29 mouse cellular contexts compared by ENCODE assay signal in the genomic region with DNA sequence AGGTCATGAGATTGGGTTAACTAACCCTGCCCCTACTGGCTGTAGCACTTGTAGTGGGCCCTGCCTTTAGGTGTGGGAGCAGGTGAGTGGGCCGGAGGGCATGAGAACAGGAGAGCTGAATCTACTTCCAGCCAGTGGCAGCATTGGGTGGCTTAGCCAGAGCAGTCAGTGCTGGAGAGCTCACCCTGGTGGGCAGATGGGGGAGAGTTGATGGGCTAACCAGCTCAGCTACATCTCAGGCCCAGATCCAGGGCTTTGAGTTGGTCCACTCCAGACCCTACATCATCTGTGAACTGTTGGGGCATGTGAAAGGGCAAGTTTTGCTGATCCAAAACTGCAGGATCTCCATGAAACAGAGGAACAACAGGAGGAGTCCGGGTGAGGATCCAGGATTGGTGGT. TPM values are rescaled to one million over a fixed set of nuclear protein-coding genes. Genes with fewer than 3 reads are reported as not detected.
DNase-seq lines count a peak whose midpoint lies in the region; ATAC-seq and TF ChIP-seq lines count a peak whose summit lies in the region.
"Had no signal": no experiment of that assay in that cellular context is flagged by ENCODE, and none has a peak within 500 bp of the region (broad histone marks: within the 10 kb centered on the region; RNA-seq: fewer than 3 reads in every experiment).

No protein-coding gene starts in this region.

- no peak overlapping the region for H3K9ac ChIP-seq in heart, embryonic 11.5 days (ENCODE audit: low read depth, low read length)
- H3K9ac ChIP-seq in heart, adult 2 months (ENCODE audit: low read depth, low read length) = no peak overlapping the region
- H3K9ac ChIP-seq in lung, embryonic 14.5 days = no peak overlapping the region
- no peak overlapping the region for H3K9ac ChIP-seq in ES-Bruce4 (ENCODE audit: low read depth, poor library complexity, severe bottlenecking)
- H3K9ac ChIP-seq: forebrain, embryonic 13.5 days; liver, embryonic 15.5 days; midbrain, embryonic 12.5 days had no signal

- no peak for TF ChIP-seq EP300 in heart, adult 2 months (IDR thresholded peaks at IDR 0.05; ENCODE audit: insufficient read depth, low read depth, low read length)
- no peak for TF ChIP-seq EP300 in ES-Bruce4 (IDR thresholded peaks at IDR 0.05; ENCODE audit: insufficient read depth, low read depth, low read length)

- H3K36me3 ChIP-seq in heart, embryonic 11.5 days (ENCODE audit: control insufficient read depth, insufficient read depth, low read length) = no peaks in the 10 kb centered on the region
- H3K36me3 ChIP-seq in heart, adult 2 months (ENCODE audit: control insufficient read depth, insufficient read depth, low read length) = no peaks in the 10 kb centered on the region
- no peaks in the 10 kb centered on the region for H3K36me3 ChIP-seq in lung, embryonic 14.5 days (ENCODE audit: insufficient read depth)
- H3K36me3 ChIP-seq in ES-Bruce4 (ENCODE audit: control insufficient read depth, insufficient read depth, low read length, poor library complexity, severe bottlenecking) = no peaks in the 10 kb centered on the region
- H3K36me3 ChIP-seq: liver, embryonic 15.5 days; midbrain, embryonic 12.5 days had no signal

- WGBS in heart, embryonic 11.5 days (ENCODE audit: insufficient replicate concordance) = 83% methylated on average over 2 of the region's 2 CpGs
- WGBS in heart, adult 2 months = 98% methylated on average over 2 of the region's 2 CpGs
- 78% methylated on average over 2 of the region's 2 CpGs for WGBS in lung, embryonic 14.5 days

- no peak overlapping the region for H3K4me2 ChIP-seq in heart, embryonic 11.5 days
- no peak overlapping the region for H3K4me2 ChIP-seq in lung, embryonic 14.5 days
- H3K4me2 ChIP-seq: forebrain, embryonic 13.5 days; liver, embryonic 15.5 days; midbrain, embryonic 12.5 days had no signal

- H3K4me3 ChIP-seq in heart, embryonic 11.5 days (ENCODE audit: low read depth, low read length) = no peak overlapping the region
- H3K4me3 ChIP-seq in heart, adult 2 months = no peak overlapping the region
- H3K4me3 ChIP-seq in lung, embryonic 14.5 days (ENCODE audit: low read depth, low read length) = no peak overlapping the region
- H3K4me3 ChIP-seq in ES-Bruce4 (ENCODE audit: low read depth, low read length) = no peak overlapping the region
- H3K4me3 ChIP-seq: forebrain, embryonic 13.5 days; liver, embryonic 15.5 days; midbrain, embryonic 12.5 days had no signal

- no peaks in the 10 kb centered on the region for H3K79me2 ChIP-seq in heart, adult 2 months (replicated peaks; ENCODE audit: control insufficient read depth, insufficient read depth, low read length)

- TF ChIP-seq POLR2A in heart, adult 2 months (IDR thresholded peaks at IDR 0.05; ENCODE audit: insufficient read depth, low read depth, low read length) = no peak
- no peak for TF ChIP-seq POLR2A in ES-Bruce4 (IDR thresholded peaks at IDR 0.05; ENCODE audit: insufficient read depth, low read length)

- no peaks in the 10 kb centered on the region for H3K4me1 ChIP-seq in heart, embryonic 11.5 days (ENCODE audit: control insufficient read depth, insufficient read depth, low read length)
- H3K4me1 ChIP-seq in heart, adult 2 months (ENCODE audit: control insufficient read depth, insufficient read depth, low read length) = no peaks in the 10 kb centered on the region
- H3K4me1 ChIP-seq in lung, embryonic 14.5 days (ENCODE audit: insufficient read depth) = peaks cover 11% of the 10 kb centered on the region; the same call in 1 of the 2 replicates
- no peaks in the 10 kb centered on the region for H3K4me1 ChIP-seq in ES-Bruce4 (ENCODE audit: control insufficient read depth, insufficient read depth, low read length)
- H3K4me1 ChIP-seq: liver, embryonic 15.5 days had no signal

- no peak for TF ChIP-seq CTCF in heart, adult 2 months (IDR thresholded peaks at IDR 0.05)
- TF ChIP-seq CTCF in lung, embryonic 14.5 days (IDR thresholded peaks at IDR 0.05; ENCODE audit: low read depth) = peak; percentile 17; the same call in 1 of the 2 replicates
- TF ChIP-seq CTCF in ES-Bruce4 (IDR thresholded peaks at IDR 0.05; ENCODE audit: low read depth, low read length) = peak; percentile 24

- no peaks in the 10 kb centered on the region for H3K27me3 ChIP-seq in heart, embryonic 11.5 days (ENCODE audit: control insufficient read depth, insufficient read depth, low read length)
- H3K27me3 ChIP-seq in heart, adult 2 months (ENCODE audit: control insufficient read depth, insufficient read depth, low read length) = no peaks in the 10 kb centered on the region
- no peaks in the 10 kb centered on the region for H3K27me3 ChIP-seq in lung, embryonic 14.5 days (ENCODE audit: insufficient read depth, low read length)
- no peaks in the 10 kb centered on the region for H3K27me3 ChIP-seq in ES-Bruce4 (ENCODE audit: control insufficient read depth, insufficient read depth, low read length, poor library complexity, severe bottlenecking)
- H3K27me3 ChIP-seq: forebrain, embryonic 13.5 days; liver, embryonic 15.5 days; midbrain, embryonic 12.5 days; Patski had no signal

- peak; percentile 57; the same call in 1 of the 2 replicates for ATAC-seq in heart, embryonic 11.5 days (replicated peaks; ENCODE audit: insufficient number of reproducible peaks, low FRiP score, low TSS enrichment)
- ATAC-seq in lung, embryonic 14.5 days (ENCODE audit: insufficient read depth) = no peak
- ATAC-seq: forebrain, embryonic 13.5 days; hindbrain, embryonic 16.5 days; Patski had no signal

- intact Hi-C loops in heart, adult 2 months (cut with DNase I) = no loop called here

- DNase-seq in heart, adult 2 months = no peak
- no peak for DNase-seq in lung, embryonic 14.5 days
- DNase-seq in lung, postnatal 14 days = no peak
- peak; percentile 9 for DNase-seq in ZHBTc4 (ENCODE audit: low read depth, low spot score)
- no peak for DNase-seq in urinary bladder, adult 2 months (ENCODE audit: low spot score)
- no peak for DNase-seq in retina, embryonic 14.5 days (ENCODE audit: low spot score)
- DNase-seq: adrenal gland, postnatal 14 days; B cell, adult 2 months; cerebellum, postnatal 36 days; gastrocnemius, postnatal 25 days; heart, adult 11 months; heart, postnatal 14 days; kidney, adult 8-10 months; kidney, postnatal 4 days; layer of hippocampus, postnatal 36 days; left cerebral cortex, postnatal 4 days; lung, postnatal 10 days; right cerebral cortex, postnatal 25 days; thymus, adult 18-20 months had no signal

- H3K27ac ChIP-seq in heart, embryonic 11.5 days (ENCODE audit: low read depth, low read length) = no peak overlapping the region
- no peak overlapping the region for H3K27ac ChIP-seq in heart, adult 2 months
- no peak overlapping the region for H3K27ac ChIP-seq in lung, embryonic 14.5 days (ENCODE audit: low read depth)
- no peak overlapping the region for H3K27ac ChIP-seq in ES-Bruce4 (ENCODE audit: insufficient read depth, low read length)
- H3K27ac ChIP-seq: forebrain, embryonic 13.5 days; kidney, postnatal 0 days; liver, embryonic 15.5 days; midbrain, embryonic 12.5 days had no signal

- no peaks in the 10 kb centered on the region for H3K9me3 ChIP-seq in heart, embryonic 11.5 days (replicated peaks; ENCODE audit: control insufficient read depth, low read length)
- no peaks in the 10 kb centered on the region for H3K9me3 ChIP-seq in lung, embryonic 14.5 days (ENCODE audit: low read depth, low read length)
- H3K9me3 ChIP-seq in ES-Bruce4 (replicated peaks; ENCODE audit: control insufficient read depth, insufficient read depth, low read length, poor library complexity, severe bottlenecking) = no peaks in the 10 kb centered on the region
- H3K9me3 ChIP-seq: forebrain, embryonic 13.5 days; liver, embryonic 15.5 days; midbrain, embryonic 12.5 days had no signal

RNA-seq across cellular contexts. Expression of a gene that starts 8.4 kb away (rescaled TPM):
- 11.2 and 14.5 TPM in 2 replicates for polyA plus RNA-seq in heart, embryonic 11.5 days (2014; fragmentation: Nextera tagmentation; extraction: Ambion mirVana)
- under 1 TPM; 0.65 to 0.68 TPM for total RNA-seq in heart, adult 2 months (2021)
- 0.43 and 0.67 TPM in 2 replicates for polyA plus RNA-seq in heart, adult 2 months (2012; rRNA removed)
- polyA plus RNA-seq in lung, embryonic 14.5 days (2014; fragmentation: Nextera tagmentation; extraction: Ambion mirVana) = 37.6 and 39.0 TPM in 2 replicates
- polyA plus RNA-seq in ES-Bruce4 (2011; ENCODE audit: insufficient read depth, insufficient read length, low read depth, missing spikeins) = 0.46 and 0.84 TPM in 2 replicates
- 32.3 and 39.4 TPM in 2 replicates for polyA plus RNA-seq in urinary bladder, adult 2 months (2012; rRNA removed)
- total RNA-seq: megakaryocyte, adult 5-6 weeks; MEL had no signal
- polyA plus RNA-seq: Patski had no signal
